7 mouse cellular contexts compared by ENCODE assay signal in the genomic region with DNA sequence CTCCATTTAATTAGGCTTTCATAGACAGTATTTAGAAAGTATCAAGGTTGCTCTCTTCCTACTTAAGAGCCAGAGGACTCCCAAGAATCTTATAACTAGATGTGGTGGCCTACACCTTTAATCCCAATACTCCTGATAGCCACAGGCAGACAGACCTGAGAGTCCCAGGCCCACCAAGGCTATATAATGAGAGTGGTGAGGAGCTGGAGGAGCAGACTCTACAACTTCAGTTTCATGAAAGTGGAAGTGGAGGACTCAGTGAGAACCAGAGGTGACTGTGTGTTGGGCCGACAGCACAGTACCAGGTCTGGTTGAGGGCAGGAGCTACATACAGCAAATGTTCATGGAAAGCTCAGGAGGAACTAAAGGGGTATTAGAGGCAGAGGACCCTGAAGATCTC. TPM values are rescaled to one million over a fixed set of nuclear protein-coding genes. Genes with fewer than 3 reads are reported as not detected.
DNase-seq lines count a peak whose midpoint lies in the region; ATAC-seq and TF ChIP-seq lines count a peak whose summit lies in the region.

No protein-coding gene starts in this region.

- peaks cover 3% of the 10 kb centered on the region for H3K4me1 ChIP-seq in liver, adult 2 months (ENCODE audit: control insufficient read depth, insufficient read depth, low read length)
- H3K4me1 ChIP-seq in forebrain, embryonic 12.5 days = peaks cover 15% of the 10 kb centered on the region
- no peaks in the 10 kb centered on the region; the same call in 1 of the 2 replicates for H3K4me1 ChIP-seq in intestine, postnatal 0 days (replicated peaks; ENCODE audit: control insufficient read depth, insufficient read depth, low read length)
- peaks cover 24% of the 10 kb centered on the region for H3K4me1 ChIP-seq in neural tube, embryonic 13.5 days (replicated peaks)

- H3K79me2 ChIP-seq in liver, adult 2 months (ENCODE audit: control insufficient read depth, insufficient read depth, low read length) = no peaks in the 10 kb centered on the region

- 100% methylated on average over 1 of the region's 1 CpGs for WGBS in liver, adult 2 months
- 96% methylated on average over 1 of the region's 1 CpGs for WGBS in forebrain, embryonic 12.5 days
- 100% methylated on average over 1 of the region's 1 CpGs for WGBS in intestine, postnatal 0 days
- 97% methylated on average over 1 of the region's 1 CpGs for WGBS in neural tube, embryonic 13.5 days

- H3K4me2 ChIP-seq in forebrain, embryonic 12.5 days = peak overlapping the region; percentile 47
- peak overlapping the region; percentile 80 for H3K4me2 ChIP-seq in intestine, postnatal 0 days (replicated peaks; ENCODE audit: low read depth)
- peak overlapping the region; percentile 52 for H3K4me2 ChIP-seq in neural tube, embryonic 13.5 days

- no peak for TF ChIP-seq POLR2A in liver, adult 2 months (IDR thresholded peaks at IDR 0.05; ENCODE audit: extremely low read depth, insufficient read depth, low read length)

- ATAC-seq in forebrain, embryonic 12.5 days (ENCODE audit: low FRiP score) = peak; percentile 28; the same call in 1 of the 2 replicates
- ATAC-seq in intestine, postnatal 0 days = no peak
- peak; percentile 28 for ATAC-seq in neural tube, embryonic 13.5 days (ENCODE audit: low read depth)

- H3K36me3 ChIP-seq in liver, adult 2 months (ENCODE audit: control insufficient read depth, insufficient read depth, low read length) = peaks cover 2% of the 10 kb centered on the region; the same call in 1 of the 2 replicates
- peaks cover 10% of the 10 kb centered on the region; the same call in 1 of the 2 replicates for H3K36me3 ChIP-seq in forebrain, embryonic 12.5 days (replicated peaks)
- H3K36me3 ChIP-seq in intestine, postnatal 0 days (ENCODE audit: control insufficient read depth, insufficient read depth) = 0 out of 2 replicates have a peak, but pooled peaks cover 2% of the 10 kb centered on the region
- H3K36me3 ChIP-seq in neural tube, embryonic 13.5 days = peaks cover 18% of the 10 kb centered on the region

- H3K27ac ChIP-seq in liver, adult 2 months (replicated peaks; ENCODE audit: insufficient read depth, low read depth, low read length) = no peak overlapping the region
- no peak overlapping the region for H3K27ac ChIP-seq in forebrain, embryonic 12.5 days
- no peak overlapping the region for H3K27ac ChIP-seq in intestine, postnatal 0 days (ENCODE audit: low read depth, low read length)
- H3K27ac ChIP-seq in neural tube, embryonic 13.5 days (replicated peaks) = peak overlapping the region; percentile 38; the same call in 1 of the 2 replicates

- no peaks in the 10 kb centered on the region for H3K9me3 ChIP-seq in forebrain, embryonic 12.5 days
- no peaks in the 10 kb centered on the region for H3K9me3 ChIP-seq in intestine, postnatal 0 days (ENCODE audit: control insufficient read depth)
- H3K9me3 ChIP-seq in neural tube, embryonic 13.5 days = no peaks in the 10 kb centered on the region

- peak overlapping the region; percentile 27; the same call in 1 of the 2 replicates for H3K4me3 ChIP-seq in liver, adult 2 months (ENCODE audit: insufficient read depth, low read depth, low read length)
- peak overlapping the region; percentile 82 for H3K4me3 ChIP-seq in forebrain, embryonic 12.5 days (replicated peaks)
- peak overlapping the region; percentile 82 for H3K4me3 ChIP-seq in intestine, postnatal 0 days (ENCODE audit: low read depth, low read length)
- peak overlapping the region; percentile 61 for H3K4me3 ChIP-seq in neural tube, embryonic 13.5 days

- DNase-seq in liver, adult 2 months (ENCODE audit: extremely low read depth, low read depth, low spot score) = no peak
- DNase-seq in liver = no peak
- no peak for DNase-seq in layer of hippocampus, postnatal 36 days
- DNase-seq in right cerebral cortex, postnatal 36 days (ENCODE audit: low spot score in 2 of 2) = no peak

- TF ChIP-seq CTCF in liver, adult 2 months (IDR thresholded peaks at IDR 0.05; ENCODE audit: low read depth, low read length) = no peak
- no peak for TF ChIP-seq CTCF in intestine, postnatal 0 days (IDR thresholded peaks at IDR 0.05; ENCODE audit: low read depth)

- no peak overlapping the region for H3K9ac ChIP-seq in liver, adult 2 months (ENCODE audit: low read depth, low read length)
- H3K9ac ChIP-seq in forebrain, embryonic 12.5 days = no peak overlapping the region
- no peak overlapping the region for H3K9ac ChIP-seq in intestine, postnatal 0 days (ENCODE audit: low read depth, low read length)
- H3K9ac ChIP-seq in neural tube, embryonic 13.5 days = no peak overlapping the region

- H3K27me3 ChIP-seq in liver, adult 2 months (ENCODE audit: control insufficient read depth, insufficient read depth, low read length) = no peaks in the 10 kb centered on the region
- no peaks in the 10 kb centered on the region for H3K27me3 ChIP-seq in forebrain, embryonic 12.5 days
- H3K27me3 ChIP-seq in intestine, postnatal 0 days (replicated peaks; ENCODE audit: control insufficient read depth, insufficient read depth, low read length) = no peaks in the 10 kb centered on the region
- 0 out of 2 replicates have a peak, but pooled peaks cover 12% of the 10 kb centered on the region for H3K27me3 ChIP-seq in neural tube, embryonic 13.5 days

RNA-seq across cellular contexts. Expression of gene Cfap36, which starts 0.5 kb away (rescaled TPM):
- total RNA-seq in liver, adult 2 months (2014; rRNA removed) = 11.8 and 18.4 TPM in 2 replicates
- polyA plus RNA-seq in liver, adult 2 months (2012; rRNA removed) = 2.7 and 4.6 TPM in 2 replicates
- 90.7 and 96.7 TPM in 2 replicates for polyA plus RNA-seq in forebrain, embryonic 12.5 days (2016; fragmentation: Nextera tagmentation; extraction: Ambion mirVana)
- 26.9 and 28.2 TPM in 2 replicates for polyA plus RNA-seq in intestine, postnatal 0 days (2015; fragmentation: Nextera tagmentation; extraction: Ambion mirVana)
- polyA plus RNA-seq in neural tube, embryonic 13.5 days (2015; fragmentation: Nextera tagmentation; extraction: Ambion mirVana) = 117 and 124 TPM in 2 replicates
- 100 to 1,000 TPM; 121 to 128 TPM for total RNA-seq in layer of hippocampus, postnatal 36 days (2021)

Comparison
In these comparisons a context has a peak if more than half of its experiments do, and no peak if none do; other contexts are left out.
1. H3K4me3 ChIP-seq: peak in every context shown above with its lines; median percentile 82 in forebrain, embryonic 12.5 days; 82 in intestine, postnatal 0 days; 61 in neural tube, embryonic 13.5 days; 27 in liver, adult 2 months.